9 mouse cellular contexts compared by ENCODE assay signal in genomic region chr7:54835911-54836352, GRCm38 (mm10). TPM values are rescaled to one million over a fixed set of nuclear protein-coding genes. Genes with fewer than 3 reads are reported as not detected.
DNase-seq lines count a peak whose midpoint lies in the region; ATAC-seq and TF ChIP-seq lines count a peak whose summit lies in the region.
"Had no signal": no experiment of that assay in that cellular context is flagged by ENCODE, and none has a peak within 500 bp of the region (broad histone marks: within the 10 kb centered on the region; RNA-seq: fewer than 3 reads in every experiment).

No protein-coding gene starts in this region.

- H3K27ac ChIP-seq in embryonic fibroblast, embryonic 13.5 days (ENCODE audit: insufficient read depth, low read length), result no peak overlapping the region
- H3K27ac ChIP-seq in hindbrain, embryonic 16.5 days (ENCODE audit: low read depth, low read length), result peak overlapping the region; percentile 88
- H3K27ac ChIP-seq in midbrain, postnatal 0 days (ENCODE audit: low read depth, low read length), result peak overlapping the region; percentile 86

- 4% methylated on average over 13 of the region's 13 CpGs for WGBS in hindbrain, embryonic 16.5 days
- 1% methylated on average over 13 of the region's 13 CpGs for WGBS in midbrain, postnatal 0 days

- ATAC-seq in hindbrain, embryonic 16.5 days, result peak; percentile 78
- ATAC-seq in midbrain, postnatal 0 days (ENCODE audit: low FRiP score), result peak; percentile 79

- no peaks in the 10 kb centered on the region for H3K36me3 ChIP-seq in hindbrain, embryonic 16.5 days (ENCODE audit: control insufficient read depth, insufficient read depth, low read length)
- no peaks in the 10 kb centered on the region for H3K36me3 ChIP-seq in midbrain, postnatal 0 days (ENCODE audit: insufficient read depth, low read length)

- TF ChIP-seq POLR2A in embryonic fibroblast, embryonic 13.5 days (IDR thresholded peaks at IDR 0.05; ENCODE audit: low read depth, low read length), result no peak

- H3K9ac ChIP-seq in hindbrain, embryonic 16.5 days (ENCODE audit: low read depth, low read length), result peak overlapping the region; percentile 81
- peak overlapping the region; percentile 85 for H3K9ac ChIP-seq in midbrain, postnatal 0 days (replicated peaks; ENCODE audit: low read length, poor library complexity, severe bottlenecking)

- H3K27me3 ChIP-seq in hindbrain, embryonic 16.5 days (replicated peaks; ENCODE audit: control insufficient read depth, insufficient read depth, low read length), result no peaks in the 10 kb centered on the region
- no peaks in the 10 kb centered on the region for H3K27me3 ChIP-seq in midbrain, postnatal 0 days (ENCODE audit: insufficient read depth, low read length)

- peak overlapping the region; percentile 57 for H3K4me2 ChIP-seq in hindbrain, embryonic 16.5 days (ENCODE audit: low read length)
- peak overlapping the region; percentile 67 for H3K4me2 ChIP-seq in midbrain, postnatal 0 days (ENCODE audit: low read depth, low read length, poor library complexity, severe bottlenecking)

- H3K9me3 ChIP-seq in hindbrain, embryonic 16.5 days (ENCODE audit: control insufficient read depth, low read length), result no peaks in the 10 kb centered on the region
- no peaks in the 10 kb centered on the region for H3K9me3 ChIP-seq in midbrain, postnatal 0 days (ENCODE audit: low read length)

- no peak for TF ChIP-seq CTCF in embryonic fibroblast, embryonic 13.5 days (IDR thresholded peaks at IDR 0.05; ENCODE audit: borderline replicate concordance, insufficient read depth, low read length)
- TF ChIP-seq CTCF in midbrain, postnatal 0 days (IDR thresholded peaks at IDR 0.05), result no peak

- H3K4me1 ChIP-seq in embryonic fibroblast, embryonic 13.5 days (ENCODE audit: control insufficient read depth, insufficient read depth, low read length), result no peaks in the 10 kb centered on the region
- 0 out of 2 replicates have a peak, but pooled peaks cover 4% of the 10 kb centered on the region for H3K4me1 ChIP-seq in hindbrain, embryonic 16.5 days (ENCODE audit: control insufficient read depth, insufficient read depth, low read depth, low read length)
- H3K4me1 ChIP-seq in midbrain, postnatal 0 days (ENCODE audit: insufficient read depth, low read length), result peaks cover 5% of the 10 kb centered on the region; the same call in 1 of the 2 replicates

- peak overlapping the region; percentile 6; the same call in 1 of the 2 replicates for H3K4me3 ChIP-seq in embryonic fibroblast, embryonic 13.5 days (ENCODE audit: insufficient read depth, low read length)
- H3K4me3 ChIP-seq in hindbrain, embryonic 16.5 days (ENCODE audit: low read length), result peak overlapping the region; percentile 64
- H3K4me3 ChIP-seq in midbrain, postnatal 0 days (ENCODE audit: low read depth, low read length), result peak overlapping the region; percentile 57

- peak; percentile 4 to 31 for DNase-seq in left cerebral cortex, adult 18-20 months (ENCODE audit: low spot score in 2 of 2)
- DNase-seq in left cerebral cortex, adult 11 months (ENCODE audit: low spot score), result no peak
- no peak for DNase-seq in midbrain, postnatal 0 days (ENCODE audit: low spot score)
- DNase-seq in thymus, postnatal 14 days, result no peak
- DNase-seq in adrenal gland, postnatal 10 days, result no peak
- no peak for DNase-seq in cerebellum, adult 11-12 months

RNA-seq across cellular contexts. Expression of gene Luzp2, which starts 0.6 kb away (rescaled TPM):
- total RNA-seq in left cerebral cortex, adult 18-20 months (2021), result 10 to 100 TPM; 85.1 to 87.9 TPM
- 0.30 TPM in 1 of 2 replicates, not detected in the other for polyA plus RNA-seq in embryonic fibroblast, embryonic 13.5 days (2011; ENCODE audit: insufficient read length, low read depth, missing spikeins)
- polyA plus RNA-seq in hindbrain, embryonic 16.5 days (2015; fragmentation: Nextera tagmentation; extraction: Ambion mirVana), result 67.1 and 70.6 TPM in 2 replicates
- total RNA-seq in midbrain, postnatal 0 days (2014; rRNA removed), result 150 and 151 TPM in 2 replicates
- 95.3 and 106 TPM in 2 replicates for polyA plus RNA-seq in midbrain, postnatal 0 days (2015; fragmentation: Nextera tagmentation; extraction: Ambion mirVana)
- 1 to 10 TPM; 1.4 to 1.6 TPM for total RNA-seq in adrenal gland, postnatal 10 days (2021)
- polyA plus RNA-seq: spleen, adult 2 months had no signal

Comparison
In these comparisons a context has a peak if more than half of its experiments do, and no peak if none do; other contexts are left out.
1. DNase-seq: peak in left cerebral cortex, adult 18-20 months (2 of 2); none in left cerebral cortex, adult 11 months (single experiment), midbrain, postnatal 0 days (single experiment), thymus, postnatal 14 days (single experiment), adrenal gland, postnatal 10 days (single experiment) and cerebellum, adult 11-12 months (single experiment).
2. H3K4me3 ChIP-seq: peak in every context shown above with its lines; median percentile 64 in hindbrain, embryonic 16.5 days; 57 in midbrain, postnatal 0 days; 6 in embryonic fibroblast, embryonic 13.5 days.
3. RNA of gene Luzp2, which starts 0.6 kb away (total RNA-seq): 150 to 151 TPM in midbrain, postnatal 0 days and 85.1 to 87.9 TPM in left cerebral cortex, adult 18-20 months; 1.4 to 1.6 TPM in adrenal gland, postnatal 10 days; every median in the first group is over 10 times any median in the second.